ENCODE assay signal across 8 mouse cellular contexts in the genomic region with DNA sequence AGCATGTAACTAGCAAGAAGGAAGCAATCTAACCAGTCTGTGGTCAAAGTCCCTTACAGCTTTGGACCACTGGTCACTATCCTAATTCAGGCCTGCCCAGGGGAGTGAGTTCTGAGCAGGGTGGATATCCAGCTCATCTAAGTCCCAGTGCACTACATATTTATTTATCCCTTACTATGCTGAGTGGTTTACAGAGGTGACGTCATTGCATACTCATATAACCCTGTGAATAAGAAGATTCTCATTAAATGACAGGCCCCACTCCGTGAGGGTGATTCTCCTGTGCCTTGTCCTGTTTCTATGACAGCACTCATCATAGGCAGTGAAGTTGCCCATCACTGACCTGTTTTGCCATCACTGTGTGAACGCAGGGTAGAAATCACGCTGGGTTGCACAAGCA. TPM values are rescaled to one million over a fixed set of nuclear protein-coding genes. Genes with fewer than 3 reads are reported as not detected.
DNase-seq lines count a peak whose midpoint lies in the region; ATAC-seq lines count a peak whose summit lies in the region.
"Had no signal": no experiment of that assay in that cellular context is flagged by ENCODE, and none has a peak within 500 bp of the region (broad histone marks: within the 10 kb centered on the region; RNA-seq: fewer than 3 reads in every experiment).

No protein-coding gene starts in this region.

- H3K9ac ChIP-seq in limb, embryonic 12.5 days (replicated peaks): no peak overlapping the region
- H3K9ac ChIP-seq in forebrain, embryonic 11.5 days (ENCODE audit: low read length): no peak overlapping the region
- H3K9ac ChIP-seq in intestine, embryonic 14.5 days (ENCODE audit: low read length): no peak overlapping the region
- no peak overlapping the region for H3K9ac ChIP-seq in stomach, embryonic 14.5 days (replicated peaks; ENCODE audit: low read depth, low read length)

- H3K27me3 ChIP-seq in limb, embryonic 12.5 days: no peaks in the 10 kb centered on the region
- H3K27me3 ChIP-seq in limb, embryonic 10.5 days (ENCODE audit: low read depth, poor library complexity, severe bottlenecking): no peaks in the 10 kb centered on the region
- no peaks in the 10 kb centered on the region for H3K27me3 ChIP-seq in forebrain, embryonic 11.5 days (ENCODE audit: control insufficient read depth, insufficient read depth, low read length)
- no peaks in the 10 kb centered on the region for H3K27me3 ChIP-seq in intestine, embryonic 14.5 days (replicated peaks; ENCODE audit: control insufficient read depth, insufficient read depth, low read length)
- no peaks in the 10 kb centered on the region for H3K27me3 ChIP-seq in stomach, embryonic 14.5 days (ENCODE audit: control insufficient read depth, insufficient read depth, low read length)

- peak overlapping the region; percentile 90 for H3K27ac ChIP-seq in limb, embryonic 12.5 days
- H3K27ac ChIP-seq in limb, embryonic 10.5 days: no peak overlapping the region
- H3K27ac ChIP-seq in forebrain, embryonic 11.5 days (ENCODE audit: low read depth, low read length): peak overlapping the region; percentile 89
- peak overlapping the region; percentile 60 for H3K27ac ChIP-seq in intestine, embryonic 14.5 days (ENCODE audit: low read depth)
- peak overlapping the region; percentile 90 for H3K27ac ChIP-seq in stomach, embryonic 14.5 days (ENCODE audit: low read length)

- 93% methylated on average over 4 of the region's 4 CpGs for WGBS in limb, embryonic 12.5 days
- 89% methylated on average over 4 of the region's 4 CpGs for WGBS in limb, embryonic 10.5 days
- WGBS in forebrain, embryonic 11.5 days: 82% methylated on average over 4 of the region's 4 CpGs
- 80% methylated on average over 4 of the region's 4 CpGs for WGBS in intestine, embryonic 14.5 days
- WGBS in stomach, embryonic 14.5 days: 76% methylated on average over 4 of the region's 4 CpGs

- H3K36me3 ChIP-seq in limb, embryonic 12.5 days: peaks cover 63% of the 10 kb centered on the region
- H3K36me3 ChIP-seq in limb, embryonic 10.5 days: peaks cover 64% of the 10 kb centered on the region
- H3K36me3 ChIP-seq in forebrain, embryonic 11.5 days (ENCODE audit: control insufficient read depth, insufficient read depth, low read length): peaks cover 5% of the 10 kb centered on the region; the same call in 1 of the 2 replicates
- H3K36me3 ChIP-seq in intestine, embryonic 14.5 days (ENCODE audit: control insufficient read depth, insufficient read depth, low read length): peaks cover 51% of the 10 kb centered on the region
- H3K36me3 ChIP-seq in stomach, embryonic 14.5 days (ENCODE audit: control insufficient read depth, insufficient read depth, low read length): peaks cover 24% of the 10 kb centered on the region

- H3K4me1 ChIP-seq in limb, embryonic 12.5 days (replicated peaks): peaks cover 34% of the 10 kb centered on the region
- peaks cover 7% of the 10 kb centered on the region; the same call in 1 of the 2 replicates for H3K4me1 ChIP-seq in limb, embryonic 10.5 days
- peaks cover 16% of the 10 kb centered on the region for H3K4me1 ChIP-seq in forebrain, embryonic 11.5 days (replicated peaks; ENCODE audit: control insufficient read depth, insufficient read depth, low read length)
- peaks cover 21% of the 10 kb centered on the region for H3K4me1 ChIP-seq in intestine, embryonic 14.5 days (replicated peaks; ENCODE audit: control insufficient read depth, insufficient read depth, low read length)
- peaks cover 47% of the 10 kb centered on the region for H3K4me1 ChIP-seq in stomach, embryonic 14.5 days (ENCODE audit: control insufficient read depth, insufficient read depth, low read length)

- H3K4me2 ChIP-seq in limb, embryonic 12.5 days: no peak overlapping the region
- 0 out of 2 replicates have a peak overlapping the region, but pooled peaks have one; percentile 15 for H3K4me2 ChIP-seq in forebrain, embryonic 11.5 days (ENCODE audit: low read depth, low read length, severe bottlenecking)
- no peak overlapping the region for H3K4me2 ChIP-seq in intestine, embryonic 14.5 days (ENCODE audit: low read length)
- no peak overlapping the region for H3K4me2 ChIP-seq in stomach, embryonic 14.5 days (replicated peaks; ENCODE audit: low read depth, low read length)

- no peak overlapping the region for H3K4me3 ChIP-seq in limb, embryonic 12.5 days (replicated peaks)
- no peak overlapping the region for H3K4me3 ChIP-seq in limb, embryonic 10.5 days
- H3K4me3 ChIP-seq in forebrain, embryonic 11.5 days (ENCODE audit: low read depth, low read length): no peak overlapping the region
- no peak overlapping the region for H3K4me3 ChIP-seq in intestine, embryonic 14.5 days (ENCODE audit: low read depth, low read length)
- H3K4me3 ChIP-seq in stomach, embryonic 14.5 days (ENCODE audit: low read depth, low read length): no peak overlapping the region

- no peaks in the 10 kb centered on the region for H3K9me3 ChIP-seq in limb, embryonic 12.5 days
- no peaks in the 10 kb centered on the region for H3K9me3 ChIP-seq in limb, embryonic 10.5 days (replicated peaks)
- H3K9me3 ChIP-seq in forebrain, embryonic 11.5 days (ENCODE audit: control insufficient read depth, low read length): no peaks in the 10 kb centered on the region
- H3K9me3 ChIP-seq in intestine, embryonic 14.5 days (ENCODE audit: control insufficient read depth, low read length): no peaks in the 10 kb centered on the region
- H3K9me3 ChIP-seq in stomach, embryonic 14.5 days (ENCODE audit: control insufficient read depth, low read depth, low read length): no peaks in the 10 kb centered on the region

- ATAC-seq in limb, embryonic 12.5 days (ENCODE audit: insufficient number of reproducible peaks, insufficient read depth, low FRiP score, low TSS enrichment, low read depth): no peak
- ATAC-seq in forebrain, embryonic 11.5 days (replicated peaks; ENCODE audit: low FRiP score): no peak; the same call in 1 of the 2 replicates
- 0 out of 2 replicates have a peak, but pooled peaks have one; percentile 8 for ATAC-seq in intestine, embryonic 14.5 days (replicated peaks; ENCODE audit: low FRiP score, low TSS enrichment, low read depth)
- no peak for ATAC-seq in stomach, embryonic 14.5 days (ENCODE audit: insufficient number of reproducible peaks, insufficient read depth, low FRiP score, low read depth)
- no peak for ATAC-seq in granulocyte monocyte progenitor cell, adult 5-6 weeks (replicated peaks; ENCODE audit: poor library complexity, severe bottlenecking)

- no peak for DNase-seq in limb, embryonic 10.5 days (ENCODE audit: low spot score)
- DNase-seq in forebrain, embryonic 11.5 days (ENCODE audit: low spot score): no peak
- DNase-seq in intestine, embryonic 14.5 days (ENCODE audit: low spot score): no peak
- DNase-seq in right cerebral cortex, postnatal 36 days (ENCODE audit: low spot score in 2 of 2): no peak

RNA-seq across cellular contexts. Expression of gene Cry2, which starts 8.5 kb away (rescaled TPM):
- 27.1 TPM in 2 replicates for polyA plus RNA-seq in limb, embryonic 12.5 days (2016; fragmentation: Nextera tagmentation; extraction: Ambion mirVana)
- 19.0 and 25.2 TPM in 2 replicates for polyA plus RNA-seq in limb, embryonic 10.5 days (2016; fragmentation: Nextera tagmentation; extraction: Ambion mirVana)
- 24.0 and 25.5 TPM in 2 replicates for polyA plus RNA-seq in forebrain, embryonic 11.5 days (2014; fragmentation: Nextera tagmentation; extraction: Ambion mirVana)
- polyA plus RNA-seq in intestine, embryonic 14.5 days (2014; fragmentation: Nextera tagmentation; extraction: Ambion mirVana): 16.7 and 18.2 TPM in 2 replicates
- polyA plus RNA-seq in stomach, embryonic 14.5 days (2014; fragmentation: Nextera tagmentation; extraction: Ambion mirVana): 24.2 and 25.7 TPM in 2 replicates
- total RNA-seq in granulocyte monocyte progenitor cell, adult 5-6 weeks (2014; fragmentation: Nextera tagmentation): 12.3 and 15.8 TPM in 2 replicates
- total RNA-seq in granulocyte monocyte progenitor cell, adult 5-6 weeks (2017): 8.4 and 8.7 TPM in 2 replicates

RNA-seq across cellular contexts. Expression of gene Mapk8ip1, which starts 24.3 kb away (rescaled TPM):
- polyA plus RNA-seq in limb, embryonic 12.5 days (2016; fragmentation: Nextera tagmentation; extraction: Ambion mirVana): 29.4 and 34.8 TPM in 2 replicates
- polyA plus RNA-seq in limb, embryonic 10.5 days (2016; fragmentation: Nextera tagmentation; extraction: Ambion mirVana): 28.5 and 36.3 TPM in 2 replicates
- polyA plus RNA-seq in forebrain, embryonic 11.5 days (2014; fragmentation: Nextera tagmentation; extraction: Ambion mirVana): 35.9 and 41.4 TPM in 2 replicates
- polyA plus RNA-seq in intestine, embryonic 14.5 days (2014; fragmentation: Nextera tagmentation; extraction: Ambion mirVana): 11.8 and 13.2 TPM in 2 replicates
- 11.3 and 12.7 TPM in 2 replicates for polyA plus RNA-seq in stomach, embryonic 14.5 days (2014; fragmentation: Nextera tagmentation; extraction: Ambion mirVana)
- total RNA-seq in granulocyte monocyte progenitor cell, adult 5-6 weeks (2014; fragmentation: Nextera tagmentation): not detected in 2 replicates
- not detected in 2 replicates for total RNA-seq in granulocyte monocyte progenitor cell, adult 5-6 weeks (2017)
- total RNA-seq: monocyte, adult 5-6 weeks had no signal

RNA-seq across cellular contexts. Expression of gene Slc35c1, which starts 35.0 kb away (rescaled TPM):
- 7.2 and 9.1 TPM in 2 replicates for polyA plus RNA-seq in limb, embryonic 12.5 days (2016; fragmentation: Nextera tagmentation; extraction: Ambion mirVana)
- 11.1 and 11.2 TPM in 2 replicates for polyA plus RNA-seq in limb, embryonic 10.5 days (2016; fragmentation: Nextera tagmentation; extraction: Ambion mirVana)
- polyA plus RNA-seq in forebrain, embryonic 11.5 days (2014; fragmentation: Nextera tagmentation; extraction: Ambion mirVana): 11.6 and 12.8 TPM in 2 replicates
- 26.8 and 30.2 TPM in 2 replicates for polyA plus RNA-seq in intestine, embryonic 14.5 days (2014; fragmentation: Nextera tagmentation; extraction: Ambion mirVana)
- polyA plus RNA-seq in stomach, embryonic 14.5 days (2014; fragmentation: Nextera tagmentation; extraction: Ambion mirVana): 19.2 and 21.7 TPM in 2 replicates
- 84.7 and 86.6 TPM in 2 replicates for total RNA-seq in granulocyte monocyte progenitor cell, adult 5-6 weeks (2014; fragmentation: Nextera tagmentation)
- total RNA-seq in granulocyte monocyte progenitor cell, adult 5-6 weeks (2017): 23.4 and 23.8 TPM in 2 replicates

RNA-seq across cellular contexts. Expression of gene 1700029I15Rik, which starts 43.0 kb away (rescaled TPM):
- 3.0 and 3.3 TPM in 2 replicates for polyA plus RNA-seq in limb, embryonic 12.5 days (2016; fragmentation: Nextera tagmentation; extraction: Ambion mirVana)
- polyA plus RNA-seq in limb, embryonic 10.5 days (2016; fragmentation: Nextera tagmentation; extraction: Ambion mirVana): 2.5 and 3.3 TPM in 2 replicates
- 2.3 and 3.6 TPM in 2 replicates for polyA plus RNA-seq in forebrain, embryonic 11.5 days (2014; fragmentation: Nextera tagmentation; extraction: Ambion mirVana)
- polyA plus RNA-seq in intestine, embryonic 14.5 days (2014; fragmentation: Nextera tagmentation; extraction: Ambion mirVana): 1.7 TPM in 2 replicates
- polyA plus RNA-seq in stomach, embryonic 14.5 days (2014; fragmentation: Nextera tagmentation; extraction: Ambion mirVana): 1.4 and 2.6 TPM in 2 replicates
- total RNA-seq in granulocyte monocyte progenitor cell, adult 5-6 weeks (2014; fragmentation: Nextera tagmentation): 0.24 and 5.1 TPM in 2 replicates
- total RNA-seq in granulocyte monocyte progenitor cell, adult 5-6 weeks (2017): 0.82 and 3.6 TPM in 2 replicates

RNA-seq across cellular contexts. Expression of gene Large2, which starts 50.7 kb away (rescaled TPM):
- 10.7 and 13.9 TPM in 2 replicates for polyA plus RNA-seq in limb, embryonic 12.5 days (2016; fragmentation: Nextera tagmentation; extraction: Ambion mirVana)
- polyA plus RNA-seq in limb, embryonic 10.5 days (2016; fragmentation: Nextera tagmentation; extraction: Ambion mirVana): 11.5 and 13.0 TPM in 2 replicates
- polyA plus RNA-seq in forebrain, embryonic 11.5 days (2014; fragmentation: Nextera tagmentation; extraction: Ambion mirVana): 16.1 and 16.4 TPM in 2 replicates
- polyA plus RNA-seq in intestine, embryonic 14.5 days (2014; fragmentation: Nextera tagmentation; extraction: Ambion mirVana): 11.6 and 12.6 TPM in 2 replicates
- 14.8 and 14.9 TPM in 2 replicates for polyA plus RNA-seq in stomach, embryonic 14.5 days (2014; fragmentation: Nextera tagmentation; extraction: Ambion mirVana)
- total RNA-seq in granulocyte monocyte progenitor cell, adult 5-6 weeks (2014; fragmentation: Nextera tagmentation): 0.75 and 2.5 TPM in 2 replicates
- 0.13 TPM in 1 of 2 replicates, not detected in the other for total RNA-seq in granulocyte monocyte progenitor cell, adult 5-6 weeks (2017)
- total RNA-seq: monocyte, adult 5-6 weeks had no signal
